Mouse (Mus musculus) heart, embryonic 10.5 days (tissue): ENCODE measurements around the gene Sgtb. TPM values are rescaled to one million over a fixed set of nuclear protein-coding genes. Genes with fewer than 3 reads are reported as not detected.
A peak's percentile ranks its signal among the peaks of the same experiment; 100 is the strongest.

Experiments used
- DNase-seq: peaks from one replicate; pipeline ENCODE4 v3.0.0-alpha.2; 2017; ENCODE audit warnings: low spot score
- H3K27ac ChIP-seq: fragments of 300-500 bp; sonication (generic); 2 replicates; pipeline ENCODE4 v1.5.1; 2016; ENCODE audit warnings: mild to moderate bottlenecking
- H3K27me3 ChIP-seq: fragments of 300-500 bp; sonication (generic); 2 replicates; pipeline ENCODE4 v1.6.1; 2016; ENCODE audit warnings: mild to moderate bottlenecking; ENCODE audit not compliant: poor library complexity, insufficient read depth, severe bottlenecking
- H3K36me3 ChIP-seq: fragments of 300-500 bp; sonication (generic); 2 replicates; pipeline ENCODE4 v1.6.1; 2016; ENCODE audit warnings: mild to moderate bottlenecking, moderate library complexity
- H3K4me1 ChIP-seq: fragments of 300-500 bp; sonication (generic); 2 replicates; pipeline ENCODE4 v1.6.1; 2016; ENCODE audit warnings: mild to moderate bottlenecking
- H3K4me3 ChIP-seq: fragments of 300-500 bp; sonication (generic); 2 replicates; pipeline ENCODE4 v1.5.1; 2016; ENCODE audit warnings: mild to moderate bottlenecking, moderate library complexity
- H3K9me3 ChIP-seq: fragments of 300-500 bp; sonication (generic); 2 replicates; pipeline ENCODE4 v1.6.1; 2016; ENCODE audit warnings: mild to moderate bottlenecking, moderate library complexity
- WGBS: fragments of 180-500 bp; shearing (Covaris S2); methylation state at CpG from one replicate; pipeline ENCODE4 v1.1.7; 2016; 5-methylcytosine and 5-hydroxymethylcytosine counted together
- polyA plus RNA-seq: library from polyadenylated mRNA; unstranded; fragments of >200 nt; fragmentation: Nextera tagmentation; extraction: Ambion mirVana; gene quantifications from 2 replicates; pipeline ENCODE4 v1.2.1, GENCODE M21; 2016

The Sgtb gene
- 3.1 and 4.1 TPM in 2 replicates for polyA plus RNA-seq

- Histone ChIP-seq H3K9me3 (peaks cover under 1% of the 10 kb centered on the region; the same call in 1 of the 2 replicates), H3K27me3 (no peaks in the 10 kb centered on the region), H3K4me1 (0 out of 2 replicates have a peak, but pooled peaks cover 6% of the 10 kb centered on the region), H3K4me3 (peak within 1 kb of the TSS; percentile 88), H3K36me3 (peaks cover 11% of the 10 kb centered on the region; the same call in 1 of the 2 replicates), H3K27ac (peak within 1 kb of the TSS; percentile 94)
- DNase-seq, result peak; percentile 95
- WGBS, result under 1% methylated on average over 42 of the region's 44 CpGs
Observed at GRCm38 (mm10) chr13:104109288-104109815, at the start of gene Sgtb, which contains the start of gene Nln. Gene Sgtb (plus strand): TSS chr13:104109741. Gene Nln (minus strand): TSS chr13:104109614.

DNA sequence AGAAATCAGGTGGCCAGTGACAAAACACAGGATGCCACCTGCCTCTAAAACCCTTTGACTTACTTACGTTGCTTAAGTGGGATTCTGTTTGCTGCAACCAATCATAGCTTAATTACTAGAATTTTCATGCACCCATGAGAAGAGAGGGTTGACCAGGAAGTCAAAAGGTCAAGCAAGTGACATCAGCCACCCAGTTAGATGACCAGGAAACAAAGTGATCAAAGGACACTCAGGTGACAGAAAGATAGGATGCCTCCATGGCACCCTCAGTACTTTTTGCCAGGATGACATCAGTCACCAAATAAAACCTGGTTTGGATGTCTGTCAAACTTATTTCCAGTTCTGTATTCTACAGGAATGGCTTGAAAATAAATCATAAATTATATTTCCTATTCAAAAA is 49.3 kb upstream of the Sgtb start:
- WGBS, result 64% methylated on average over 1 of the region's 1 CpGs
- H3K27me3 ChIP-seq, result no peaks in the 10 kb centered on the region
- no peak for DNase-seq
- no peak overlapping the region for H3K4me3 ChIP-seq
- no peaks in the 10 kb centered on the region for H3K9me3 ChIP-seq
- H3K36me3 ChIP-seq, result peaks cover 22% of the 10 kb centered on the region
- H3K27ac ChIP-seq, result no peak overlapping the region
- peaks cover 23% of the 10 kb centered on the region for H3K4me1 ChIP-seq

- no peaks in the 10 kb centered on the region for H3K27me3 ChIP-seq
- peaks cover 23% of the 10 kb centered on the region for H3K4me1 ChIP-seq
- 66% methylated on average over 2 of the region's 2 CpGs for WGBS
- peaks cover 13% of the 10 kb centered on the region for H3K36me3 ChIP-seq
- DNase-seq, result no peak
- no peak overlapping the region for H3K4me3 ChIP-seq
- no peaks in the 10 kb centered on the region for H3K9me3 ChIP-seq
- H3K27ac ChIP-seq, result peak overlapping the region; percentile 22; the same call in 1 of the 2 replicates
Observed at GRCm38 (mm10) chr13:104061975-104062750, 47.4 kb upstream of the Sgtb start.

- Histone ChIP-seq H3K4me3 (no peak overlapping the region), H3K27ac (no peak overlapping the region), H3K4me1 (peaks cover 23% of the 10 kb centered on the region), H3K27me3 (no peaks in the 10 kb centered on the region), H3K9me3 (no peaks in the 10 kb centered on the region), H3K36me3 (peaks cover 13% of the 10 kb centered on the region)
- 76% methylated on average over 9 of the region's 9 CpGs for WGBS
- DNase-seq, result no peak
Observed at GRCm38 (mm10) chr13:104063061-104063460, 46.5 kb upstream of the Sgtb start.

- Histone ChIP-seq H3K36me3 (peaks cover 20% of the 10 kb centered on the region), H3K4me3 (no peak overlapping the region), H3K4me1 (peaks cover 9% of the 10 kb centered on the region; the same call in 1 of the 2 replicates), H3K27me3 (no peaks in the 10 kb centered on the region), H3K9me3 (no peaks in the 10 kb centered on the region), H3K27ac (no peak overlapping the region)
- WGBS, result 91% methylated on average over 2 of the region's 2 CpGs
- DNase-seq, result no peak
Observed at GRCm38 (mm10) chr13:104065649-104066347, 43.7 kb upstream of the Sgtb start.

DNA sequence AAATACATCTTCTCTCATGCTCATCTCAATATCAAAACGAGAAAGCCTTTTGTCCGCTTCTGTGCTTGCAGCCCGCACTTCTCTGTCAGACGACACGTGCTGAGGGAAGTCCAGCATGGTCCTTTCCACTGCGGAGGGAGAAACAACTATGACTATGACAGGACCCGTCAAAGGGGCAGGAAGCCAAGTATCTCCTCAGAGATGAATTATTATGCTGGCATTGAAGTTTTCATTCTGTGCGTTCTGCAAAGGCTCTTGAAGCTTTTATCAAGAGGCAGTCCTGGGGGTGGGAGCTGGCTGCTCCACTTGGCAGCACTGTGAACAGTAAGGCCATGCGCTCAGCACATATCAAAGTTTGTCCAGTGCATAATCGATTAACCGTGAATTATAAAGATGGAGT is 40.3 kb upstream of the Sgtb start:
- Histone ChIP-seq H3K27ac (no peak overlapping the region), H3K36me3 (peaks cover 20% of the 10 kb centered on the region), H3K4me3 (no peak overlapping the region), H3K9me3 (no peaks in the 10 kb centered on the region), H3K4me1 (peaks cover 4% of the 10 kb centered on the region), H3K27me3 (no peaks in the 10 kb centered on the region)
- 90% methylated on average over 11 of the region's 11 CpGs for WGBS
- DNase-seq, result no peak

GRCm38 (mm10) chr13:104070703-104071102 is 38.8 kb upstream of the Sgtb start:
- 65% methylated on average over 3 of the region's 3 CpGs for WGBS
- Histone ChIP-seq H3K4me3 (no peak overlapping the region), H3K27ac (0 out of 2 replicates have a peak overlapping the region, but pooled peaks have one; percentile 5), H3K4me1 (peaks cover 10% of the 10 kb centered on the region), H3K36me3 (peaks cover 13% of the 10 kb centered on the region), H3K27me3 (no peaks in the 10 kb centered on the region), H3K9me3 (no peaks in the 10 kb centered on the region)
- DNase-seq, result no peak

DNA sequence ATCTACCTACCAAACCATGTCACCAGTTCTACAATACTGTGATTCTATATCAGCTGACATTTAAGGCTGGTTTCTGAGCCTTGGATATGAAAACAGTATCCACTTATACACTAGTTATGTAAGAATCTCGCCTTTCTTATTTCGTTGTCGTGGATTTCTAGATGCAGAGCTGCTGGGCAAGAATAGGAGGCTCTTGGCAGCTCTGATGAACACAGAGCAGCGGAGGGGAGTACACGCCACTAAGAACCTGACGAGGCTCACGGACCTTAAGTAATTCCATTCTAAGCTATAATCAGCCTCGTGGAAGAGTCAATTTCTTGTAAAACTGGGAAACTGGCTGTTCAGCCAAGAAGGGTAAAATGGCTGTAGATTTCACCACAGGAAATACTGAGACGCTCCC is 37.2 kb upstream of the Sgtb start:
- Histone ChIP-seq H3K9me3 (no peaks in the 10 kb centered on the region), H3K27me3 (no peaks in the 10 kb centered on the region), H3K4me1 (peaks cover 10% of the 10 kb centered on the region), H3K27ac (no peak overlapping the region), H3K4me3 (no peak overlapping the region), H3K36me3 (peaks cover 13% of the 10 kb centered on the region)
- 95% methylated on average over 9 of the region's 9 CpGs for WGBS
- DNase-seq, result no peak

DNA sequence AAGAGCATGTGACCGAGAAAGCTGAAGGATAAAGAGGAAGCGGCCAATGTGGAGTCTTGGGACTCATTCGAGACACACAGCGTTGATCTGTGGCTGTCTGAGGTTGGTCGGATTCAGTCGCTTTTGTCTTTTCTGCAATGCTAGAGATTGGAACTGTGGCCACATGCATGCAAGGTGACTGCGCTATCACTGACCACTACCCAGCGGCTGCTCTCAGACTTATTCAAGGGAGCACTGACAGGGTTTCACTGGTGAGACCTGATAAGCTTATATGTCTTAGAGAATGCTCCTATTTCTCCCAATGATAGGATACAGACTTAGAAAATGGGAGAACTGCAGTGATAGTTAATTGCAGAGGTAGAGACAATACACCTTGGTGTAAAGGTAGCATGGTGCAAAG is 35.3 kb upstream of the Sgtb start:
- Histone ChIP-seq H3K9me3 (no peaks in the 10 kb centered on the region), H3K4me1 (peaks cover 10% of the 10 kb centered on the region), H3K27ac (no peak overlapping the region), H3K4me3 (no peak overlapping the region), H3K27me3 (no peaks in the 10 kb centered on the region), H3K36me3 (peaks cover 9% of the 10 kb centered on the region)
- DNase-seq, result no peak
- 86% methylated on average over 8 of the region's 8 CpGs for WGBS

- peaks cover 9% of the 10 kb centered on the region for H3K36me3 ChIP-seq
- no peak overlapping the region for H3K4me3 ChIP-seq
- 65% methylated on average over 10 of the region's 10 CpGs for WGBS
- H3K4me1 ChIP-seq, result peaks cover 10% of the 10 kb centered on the region
- no peaks in the 10 kb centered on the region for H3K27me3 ChIP-seq
- DNase-seq, result no peak
- no peaks in the 10 kb centered on the region for H3K9me3 ChIP-seq
- H3K27ac ChIP-seq, result no peak overlapping the region
Observed at GRCm38 (mm10) chr13:104074731-104075130, 34.8 kb upstream of the Sgtb start.

GRCm38 (mm10) chr13:104076993-104077392 is 32.5 kb upstream of the Sgtb start:
- Histone ChIP-seq H3K4me3 (no peak overlapping the region), H3K36me3 (peaks cover 4% of the 10 kb centered on the region), H3K27me3 (no peaks in the 10 kb centered on the region), H3K27ac (no peak overlapping the region), H3K4me1 (peaks cover 10% of the 10 kb centered on the region), H3K9me3 (no peaks in the 10 kb centered on the region)
- DNase-seq, result no peak
- 91% methylated on average over 6 of the region's 6 CpGs for WGBS

DNA sequence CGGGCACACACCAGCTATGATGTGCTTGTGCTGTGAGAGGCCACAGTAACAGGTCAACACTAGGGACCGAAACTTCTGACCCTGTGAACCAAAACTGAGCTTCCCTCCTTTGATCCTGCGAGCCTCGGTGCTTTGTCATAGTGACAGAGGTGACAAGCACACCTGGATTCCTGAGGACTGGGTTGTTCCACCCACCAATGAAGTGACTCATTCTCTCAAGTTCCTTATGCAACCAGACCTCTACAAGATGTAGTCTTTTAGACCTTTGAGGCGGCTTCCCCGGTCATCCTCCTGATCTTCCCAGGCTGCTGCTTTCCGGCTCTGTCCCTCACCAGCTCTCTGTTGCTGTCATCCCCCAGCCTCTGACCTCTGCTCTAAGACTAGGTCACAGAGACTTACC is 27.0 kb upstream of the Sgtb start:
- 84% methylated on average over 7 of the region's 7 CpGs for WGBS
- Histone ChIP-seq H3K4me1 (no peaks in the 10 kb centered on the region), H3K9me3 (no peaks in the 10 kb centered on the region), H3K27ac (no peak overlapping the region), H3K27me3 (no peaks in the 10 kb centered on the region), H3K4me3 (no peak overlapping the region), H3K36me3 (peaks cover 3% of the 10 kb centered on the region; the same call in 1 of the 2 replicates)
- DNase-seq, result no peak

GRCm38 (mm10) chr13:104084600-104084999 is 24.9 kb upstream of the Sgtb start:
- Histone ChIP-seq H3K27ac (no peak overlapping the region), H3K36me3 (no peaks in the 10 kb centered on the region), H3K4me1 (no peaks in the 10 kb centered on the region), H3K4me3 (no peak overlapping the region), H3K27me3 (no peaks in the 10 kb centered on the region), H3K9me3 (no peaks in the 10 kb centered on the region)
- 42% methylated on average over 2 of the region's 2 CpGs for WGBS
- DNase-seq, result no peak
